Mouse (Mus musculus) thymus, postnatal 10 days (tissue): ENCODE measurements around the gene Lima1.

Experiments
- DNase-seq, 2 experiments: peaks; one replicate each; pipeline ENCODE4 v3.0.0; 2021; ENCODE audit warnings: low spot score in 2 of 2

The Lima1 gene

DNA sequence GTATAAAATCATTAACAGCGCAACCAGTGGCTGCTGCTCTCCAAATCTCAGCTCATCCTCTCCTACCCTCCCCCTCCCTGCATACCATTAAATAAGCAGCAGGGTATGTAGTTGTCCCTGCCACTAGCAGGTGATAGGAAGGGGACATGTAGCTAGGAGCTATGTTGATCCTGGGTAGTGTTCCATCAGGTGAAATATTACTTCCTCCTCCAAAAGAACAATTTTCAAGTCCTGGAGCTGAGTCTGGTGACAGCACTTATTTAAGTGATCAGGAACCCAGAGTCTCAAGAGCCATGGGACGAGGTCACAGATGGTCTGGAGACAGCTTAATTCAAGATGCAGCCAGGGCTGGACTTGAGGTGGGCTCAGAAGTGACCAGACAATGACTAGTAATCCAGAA is 139.6 kb downstream of the Lima1 start:
- peak; percentile 100 for DNase-seq

DNA sequence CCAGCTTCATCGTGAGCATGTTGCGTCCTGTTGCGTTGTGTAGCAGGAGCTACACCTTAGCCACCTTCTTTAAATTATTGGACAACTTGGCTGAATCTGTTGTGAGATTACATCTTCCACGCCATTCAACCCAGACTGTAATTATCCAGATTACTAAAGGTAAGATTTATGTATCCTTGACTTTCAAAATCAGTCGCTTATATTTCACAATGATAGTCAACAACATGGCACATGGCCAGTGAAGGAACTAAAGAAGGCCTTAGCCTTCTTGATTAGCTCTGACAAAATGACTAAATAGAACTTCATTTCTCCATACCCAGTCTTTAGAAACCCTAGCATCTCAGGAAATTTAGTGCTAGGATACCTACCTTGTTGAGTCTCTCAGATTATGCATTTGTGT is 142.1 kb downstream of the Lima1 start:
- no peak for DNase-seq

DNA sequence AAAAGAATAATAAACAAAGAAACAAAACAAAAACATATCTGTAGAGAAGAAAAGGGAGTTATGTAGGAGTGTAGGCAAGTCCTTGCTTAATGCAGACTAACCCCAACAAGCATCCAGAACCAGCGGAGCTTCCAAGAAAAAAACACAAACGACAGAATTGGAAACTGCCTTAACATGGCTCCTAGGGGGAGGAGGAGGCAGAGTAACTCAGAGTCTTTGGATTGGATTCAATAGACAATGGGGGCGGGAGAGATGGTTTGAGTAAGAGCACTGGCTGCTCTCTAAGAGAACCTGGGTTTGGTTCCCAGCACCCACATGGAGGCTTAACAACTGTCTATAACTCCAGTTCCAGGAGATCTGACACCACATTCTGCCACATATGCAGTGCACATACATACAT is 143.6 kb downstream of the Lima1 start:
- DNase-seq = no peak

DNA sequence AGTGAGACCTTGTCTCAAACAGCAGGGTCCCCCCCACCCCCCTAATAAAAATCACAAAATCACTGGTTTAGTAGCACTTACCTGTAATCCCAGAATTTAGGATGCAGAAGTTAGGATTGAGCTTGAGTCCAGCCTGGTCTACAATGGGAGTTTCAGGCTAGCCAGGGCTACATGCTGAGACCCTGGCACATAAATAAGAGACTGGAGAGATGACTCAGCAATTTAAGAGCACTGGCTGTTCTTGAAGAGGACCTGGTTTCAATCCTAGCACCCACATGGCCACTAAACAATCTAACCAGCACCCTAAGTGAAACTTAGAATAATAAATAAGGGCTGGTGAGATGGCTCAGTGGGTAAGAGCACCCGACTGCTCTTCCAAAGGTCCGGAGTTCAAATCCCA is 144.1 kb downstream of the Lima1 start:
- DNase-seq = no peak

DNA sequence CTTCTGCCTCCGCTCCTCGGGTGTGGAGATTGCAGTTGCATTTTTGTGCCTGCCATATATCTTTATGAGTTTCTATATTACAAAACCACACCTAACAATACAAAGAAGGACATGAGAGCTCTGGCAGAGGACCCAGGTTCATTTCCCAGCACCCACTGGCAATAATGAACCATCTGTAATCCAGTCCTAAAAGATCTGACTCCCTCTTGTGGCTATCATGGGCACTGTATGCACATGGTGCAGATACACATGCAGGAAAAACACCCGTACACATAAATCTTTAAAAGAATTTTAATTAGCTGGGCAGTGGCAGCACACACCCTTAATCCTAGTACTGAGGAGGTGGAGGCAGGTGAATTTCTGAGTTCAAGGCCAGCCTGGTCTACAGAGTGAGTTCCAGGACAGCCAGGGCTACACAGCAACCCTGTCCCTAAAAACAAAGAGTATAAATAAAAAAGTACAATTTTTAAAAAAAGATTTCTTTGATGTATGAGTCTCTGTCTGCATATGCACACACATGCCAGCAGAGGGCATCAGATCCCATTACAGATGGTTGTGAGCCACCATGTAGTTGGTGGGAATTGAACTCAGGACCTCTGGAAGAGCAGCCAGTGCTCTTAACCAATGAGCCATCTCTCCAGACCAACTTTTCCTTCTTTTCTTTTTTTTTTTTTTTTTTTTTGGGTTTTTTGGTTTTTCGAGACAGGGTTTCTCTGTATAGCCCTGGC is 146.0 kb downstream of the Lima1 start:
- DNase-seq = no peak
